Mouse (Mus musculus) liver, embryonic 13.5 days (tissue): ENCODE data around the gene Olfr463. TPM values are rescaled to one million over a fixed set of nuclear protein-coding genes. Genes with fewer than 3 reads are reported as not detected.

Experiments used
- ATAC-seq: fragments of 200-750 bp; cut with Nextera tagmentation; 2 replicates; pipeline ENCODE4 v1.8.0; 2017; ENCODE audit warnings: low read depth, mild to moderate bottlenecking, moderate number of reproducible peaks, moderate library complexity
- DNase-seq: peaks from one replicate; pipeline ENCODE4 v3.0.0; 2022
- H3K27ac ChIP-seq: fragments of 300-500 bp; sonication (generic); 2 replicates; pipeline ENCODE4 v1.5.1; 2015; ENCODE audit warnings: moderate library complexity, mild to moderate bottlenecking, inconsistent platforms
- H3K27me3 ChIP-seq: fragments of 300-500 bp; sonication (generic); 2 replicates; pipeline ENCODE4 v1.6.1; 2015; ENCODE audit warnings: mild to moderate bottlenecking, inconsistent platforms
- H3K36me3 ChIP-seq: fragments of 300-500 bp; sonication (generic); 2 replicates; pipeline ENCODE4 v1.6.1; 2015; ENCODE audit warnings: mild to moderate bottlenecking, inconsistent platforms
- H3K4me1 ChIP-seq: fragments of 300-500 bp; sonication (generic); replicated peaks from 2 replicates; pipeline ENCODE4 v1.6.1; 2015; ENCODE audit warnings: inconsistent platforms
- H3K4me2 ChIP-seq: fragments of 300-500 bp; sonication (generic); 2 replicates; pipeline ENCODE4 v1.6.1; 2015; ENCODE audit warnings: inconsistent platforms, mild to moderate bottlenecking, moderate library complexity
- H3K4me3 ChIP-seq: fragments of 300-500 bp; sonication (generic); replicated peaks from 2 replicates; pipeline ENCODE4 v1.5.1; 2015; ENCODE audit warnings: mild to moderate bottlenecking, inconsistent platforms
- H3K9ac ChIP-seq: fragments of 300-500 bp; sonication (generic); 2 replicates; pipeline ENCODE4 v1.6.1; 2015; ENCODE audit warnings: mild to moderate bottlenecking, inconsistent platforms
- H3K9me3 ChIP-seq: fragments of 300-500 bp; sonication (generic); replicated peaks from 2 replicates; pipeline ENCODE4 v1.6.1; 2016; ENCODE audit warnings: inconsistent platforms
- WGBS: fragments of 180-500 bp; shearing (Covaris S2); methylation state at CpG from one replicate; pipeline ENCODE4 v1.1.7; 2015; ENCODE audit not compliant: insufficient replicate concordance; 5-methylcytosine and 5-hydroxymethylcytosine counted together
- polyA plus RNA-seq: library from polyadenylated mRNA; unstranded; fragments of >200 nt; fragmentation: Nextera tagmentation; extraction: Ambion mirVana; gene quantifications from 2 replicates; pipeline ENCODE4 v1.2.1, GENCODE M21; 2015

Olfr463 gene
- polyA plus RNA-seq, 1 experiment from 2014 or later = not detected

DNA sequence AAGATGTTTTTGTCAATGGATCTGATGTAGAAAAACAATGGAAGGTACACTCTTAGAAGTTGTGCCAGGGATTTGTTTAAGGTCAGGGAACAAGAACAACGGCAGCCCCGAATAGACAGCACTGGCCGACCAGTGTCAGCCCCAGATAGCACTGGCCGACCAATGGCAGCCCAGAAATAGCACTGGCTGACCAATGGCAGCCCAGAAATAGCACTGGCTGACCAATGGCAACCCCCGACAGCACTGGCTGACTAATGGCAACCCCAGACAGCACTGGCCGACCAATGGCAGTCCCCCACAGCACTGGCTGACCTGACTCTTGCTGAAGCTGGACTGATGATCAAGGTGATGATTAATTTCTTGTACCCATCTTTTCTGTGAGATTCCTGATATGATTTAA, 49.3 kb downstream of the Olfr463 start:
- H3K4me2 ChIP-seq = no peak overlapping the region
- H3K4me1 ChIP-seq = peaks cover 3% of the 10 kb centered on the region; the same call in 1 of the 2 replicates
- DNase-seq (no peak), ATAC-seq (no peak)
- H3K27ac ChIP-seq = no peak overlapping the region
- no peak overlapping the region for H3K4me3 ChIP-seq
- no peaks in the 10 kb centered on the region for H3K27me3 ChIP-seq
- no peaks in the 10 kb centered on the region for H3K9me3 ChIP-seq
- WGBS = 50% methylated on average over 6 of the region's 6 CpGs
- no peaks in the 10 kb centered on the region for H3K36me3 ChIP-seq
- H3K9ac ChIP-seq = no peak overlapping the region

DNA sequence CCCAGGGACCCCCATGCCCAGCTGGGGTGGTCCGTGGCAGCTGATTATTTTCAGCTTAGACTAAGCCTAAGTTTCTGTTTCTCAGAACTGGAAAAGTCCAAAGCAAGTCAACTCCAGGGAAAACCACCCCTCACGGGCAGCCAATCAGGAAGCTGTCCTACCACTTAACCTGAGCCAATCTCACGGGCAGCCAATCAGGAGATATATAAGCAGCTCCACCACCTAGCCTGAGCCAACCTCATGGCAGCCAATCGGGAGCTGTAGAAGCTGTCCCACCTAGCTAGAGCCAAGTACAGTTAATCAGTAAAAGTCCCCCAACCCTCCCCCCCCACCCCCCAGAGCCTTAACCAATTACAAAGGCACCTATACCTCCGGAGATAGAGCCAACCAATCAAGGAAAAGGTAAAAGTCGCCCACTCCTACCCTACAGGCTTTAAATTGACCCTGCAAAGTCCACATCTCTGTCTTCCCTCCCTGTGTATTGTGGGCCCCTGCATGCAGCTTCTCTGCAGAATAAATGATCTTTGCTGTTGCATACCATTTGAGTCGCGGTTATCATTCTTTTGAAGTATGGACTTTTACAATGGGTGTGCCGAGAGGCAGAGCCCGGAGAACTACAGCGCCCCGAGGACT, 50.1 kb downstream of the Olfr463 start:
- Histone ChIP-seq H3K27me3 (no peaks in the 10 kb centered on the region), H3K4me2 (no peak overlapping the region), H3K4me3 (no peak overlapping the region), H3K27ac (no peak overlapping the region), H3K36me3 (no peaks in the 10 kb centered on the region), H3K9me3 (no peaks in the 10 kb centered on the region), H3K4me1 (no peaks in the 10 kb centered on the region), H3K9ac (no peak overlapping the region)
- ATAC-seq = no peak
- 69% methylated on average over 12 of the region's 12 CpGs for WGBS
- DNase-seq = no peak

Other genes starting within 250 kb of the Olfr463 start
- 3.8 and 5.5 TPM in 2 replicates for gene Rnf43, start 234.7 kb downstream of the Olfr463 start, polyA plus RNA-seq
- 219 and 233 TPM in 2 replicates for gene Supt4a, start 159.8 kb downstream of the Olfr463 start, polyA plus RNA-seq
- gene Tspoap1, start 136.8 kb downstream of the Olfr463 start, polyA plus RNA-seq = 2.7 and 3.1 TPM in 2 replicates
- gene Mpo, start 103.8 kb downstream of the Olfr463 start, polyA plus RNA-seq = 276 and 298 TPM in 2 replicates
- not detected in 2 replicates for gene Lpo, start 69.1 kb downstream of the Olfr463 start, polyA plus RNA-seq
- 2.1 and 2.5 TPM in 2 replicates for gene Mks1, start 44.2 kb downstream of the Olfr463 start, polyA plus RNA-seq
- gene Epx, start 21.9 kb downstream of the Olfr463 start, polyA plus RNA-seq = 3.0 TPM in 2 replicates
- gene Olfr462, start 5.1 kb downstream of the Olfr463 start, polyA plus RNA-seq = not detected in 2 replicates
- gene Olfr464, start 23.6 kb upstream of the Olfr463 start, polyA plus RNA-seq = not detected in 2 replicates
- gene Dynll2, start 90.1 kb upstream of the Olfr463 start, polyA plus RNA-seq = 11.2 and 11.5 TPM in 2 replicates
- 157 and 209 TPM in 2 replicates for gene Srsf1, start 150.0 kb upstream of the Olfr463 start, polyA plus RNA-seq
- 7.6 and 10.4 TPM in 2 replicates for gene Vezf1, start 170.9 kb upstream of the Olfr463 start, polyA plus RNA-seq
- 1.6 and 1.8 TPM in 2 replicates for gene Cuedc1, start 200.7 kb upstream of the Olfr463 start, polyA plus RNA-seq